Mouse (Mus musculus) E14TG2a.4 (cell line): ENCODE results near the gene Pkn3.

Source experiments
- CTCF ChIP-seq: conservative IDR thresholded peaks from 2 replicates; pipeline ENCODE4 v1.5.1; 2014; ENCODE audit warnings: low read length
- NANOG ChIP-seq: IDR thresholded peaks from 2 replicates; pipeline ENCODE4 v1.6.1; 2014; ENCODE audit warnings: borderline replicate concordance, low read length, mixed read lengths
- POU5F1 ChIP-seq: IDR thresholded peaks from 2 replicates; pipeline ENCODE4 v1.6.1; 2014; ENCODE audit warnings: low read length, borderline replicate concordance

GRCm38 (mm10) chr2:30134928-30135620 is 57.6 kb downstream of the Pkn3 start:
- TF ChIP-seq CTCF: no peak
- TF ChIP-seq NANOG: peak; percentile 78
- TF ChIP-seq POU5F1: no peak
